Mouse (Mus musculus): ENCODE measurements around the gene Ddx55. TPM values are rescaled to one million over a fixed set of nuclear protein-coding genes. Genes with fewer than 3 reads are reported as not detected.
A peak's percentile ranks its signal among the peaks of the same experiment; 100 is the strongest.
"Not testable (repeated sequence)": the region's sequence is repeated elsewhere in the genome, so short reads cannot be mapped to it uniquely, and the experiment has no call there.

Ddx55 gene
- polyA plus RNA-seq, 1 experiment from 2014 or later = 30.5 TPM

DNA sequence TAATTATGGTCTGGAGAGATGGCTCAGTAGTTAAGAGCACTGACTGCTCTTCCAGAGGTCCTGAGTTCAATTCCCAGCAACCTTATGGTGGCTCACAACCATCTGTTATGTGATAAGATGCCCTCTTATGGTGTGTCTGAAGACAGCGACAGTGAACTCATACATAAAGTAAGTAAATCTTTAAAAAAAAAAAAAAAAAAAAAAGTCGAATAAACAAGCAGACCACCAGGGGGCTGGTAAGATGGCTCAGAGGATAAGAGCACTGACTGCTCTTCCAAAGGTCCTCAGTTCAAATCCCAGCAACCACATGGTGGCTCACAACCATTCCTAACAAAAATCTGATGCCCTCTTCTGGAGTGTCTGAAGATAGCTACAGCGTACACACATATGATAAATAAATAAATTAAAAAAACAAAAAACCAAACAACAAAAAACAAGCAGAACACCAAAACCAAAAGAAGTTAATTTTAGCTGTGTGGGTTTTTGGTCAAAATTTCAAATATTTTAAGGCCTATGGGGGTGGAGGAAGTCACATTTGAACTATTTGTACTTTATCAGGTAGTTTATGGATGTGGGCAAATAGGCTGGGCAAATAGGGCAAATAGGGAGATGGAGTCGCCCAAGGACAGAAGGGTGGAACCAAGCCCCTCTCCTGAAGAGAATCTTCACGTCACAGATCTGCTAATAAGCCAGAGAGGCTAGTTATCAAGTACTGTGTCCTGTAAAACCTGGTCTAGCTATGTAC lies 1.1 kb upstream of the Ddx55 start:
- not testable (repeated sequence) for H3K9ac ChIP-seq (replicated peaks; ENCODE audit: low read depth, low read length); ATAC-seq; H3K27me3 ChIP-seq (replicated peaks; ENCODE audit: control insufficient read depth, insufficient read depth, low read length); H3K36me3 ChIP-seq (ENCODE audit: control insufficient read depth, insufficient read depth); H3K9me3 ChIP-seq (ENCODE audit: control insufficient read depth, low read length); H3K27ac ChIP-seq (ENCODE audit: low read length); H3K4me3 ChIP-seq (replicated peaks; ENCODE audit: low read length)
- H3K4me1 ChIP-seq (replicated peaks; ENCODE audit: control insufficient read depth, insufficient read depth, low read length) = peaks cover 14% of the 10 kb centered on the region
- H3K4me2 ChIP-seq (ENCODE audit: low read length) = peak overlapping the region; percentile 77
- WGBS = 40% methylated on average over 5 of the region's 5 CpGs

DNA sequence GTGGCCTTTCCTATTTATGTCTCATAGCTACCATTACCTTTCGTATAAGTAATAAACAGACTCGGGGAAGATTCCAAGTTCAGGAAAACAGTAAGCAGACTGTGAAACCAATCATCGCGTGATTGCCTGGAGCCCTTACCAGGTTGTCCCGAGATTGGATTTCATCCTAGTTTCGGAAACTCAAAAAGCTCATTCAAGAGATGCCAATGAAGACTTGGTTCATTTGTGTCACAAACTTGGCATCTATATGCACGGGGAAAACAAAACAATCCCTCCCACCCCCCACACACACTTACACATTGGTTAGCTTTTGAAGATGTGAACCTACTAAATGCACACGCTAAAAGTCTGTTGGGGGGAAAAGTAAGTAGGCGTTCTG lies 581 bp upstream of the Ddx55 start:
- 6% methylated on average over 9 of the region's 9 CpGs for WGBS
- peaks cover 9% of the 10 kb centered on the region for H3K36me3 ChIP-seq (ENCODE audit: control insufficient read depth, insufficient read depth)
- no peaks in the 10 kb centered on the region for H3K9me3 ChIP-seq (ENCODE audit: control insufficient read depth, low read length)
- H3K4me2 ChIP-seq (ENCODE audit: low read length) = peak overlapping the region; percentile 77
- H3K27ac ChIP-seq (ENCODE audit: low read length) = peak overlapping the region; percentile 42
- no peaks in the 10 kb centered on the region for H3K27me3 ChIP-seq (replicated peaks; ENCODE audit: control insufficient read depth, insufficient read depth, low read length)
- 0 out of 2 replicates have a peak, but pooled peaks have one; percentile 8 for ATAC-seq
- H3K4me3 ChIP-seq (replicated peaks; ENCODE audit: low read length) = peak overlapping the region; percentile 52
- peaks cover 14% of the 10 kb centered on the region for H3K4me1 ChIP-seq (replicated peaks; ENCODE audit: control insufficient read depth, insufficient read depth, low read length)
- H3K9ac ChIP-seq (replicated peaks; ENCODE audit: low read depth, low read length) = peak overlapping the region; percentile 63

DNA sequence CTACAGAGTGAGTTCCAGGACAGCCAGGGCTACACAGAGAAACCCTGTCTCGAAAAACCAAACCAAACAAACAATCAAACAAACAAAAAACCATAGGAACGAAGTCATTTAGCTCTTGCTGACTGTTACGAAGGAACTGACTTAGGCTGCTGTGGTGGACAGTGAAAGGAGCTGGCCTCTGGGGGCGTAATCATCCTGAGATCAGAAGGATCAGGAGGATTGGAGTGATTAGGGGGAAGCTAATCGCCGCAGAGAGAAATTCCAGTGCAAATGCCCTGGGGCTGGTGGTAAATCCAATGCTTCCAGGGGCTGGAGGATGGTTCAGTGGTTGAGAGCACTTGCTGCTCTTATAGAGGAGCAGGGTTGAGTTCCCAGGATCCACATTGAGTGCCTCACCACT lies 943 bp downstream of the Ddx55 start:
- no peaks in the 10 kb centered on the region for H3K9me3 ChIP-seq (ENCODE audit: control insufficient read depth, low read length)
- 62% methylated on average over 6 of the region's 6 CpGs for WGBS
- H3K4me2 ChIP-seq (ENCODE audit: low read length) = peak overlapping the region; percentile 77
- H3K4me3 ChIP-seq (replicated peaks; ENCODE audit: low read length) = peak overlapping the region; percentile 52
- no peak overlapping the region for H3K27ac ChIP-seq (ENCODE audit: low read length)
- no peak for ATAC-seq
- H3K9ac ChIP-seq (replicated peaks; ENCODE audit: low read depth, low read length) = peak overlapping the region; percentile 63; the same call in 1 of the 2 replicates
- peaks cover 11% of the 10 kb centered on the region for H3K36me3 ChIP-seq (ENCODE audit: control insufficient read depth, insufficient read depth)
- no peaks in the 10 kb centered on the region for H3K27me3 ChIP-seq (replicated peaks; ENCODE audit: control insufficient read depth, insufficient read depth, low read length)
- peaks cover 14% of the 10 kb centered on the region for H3K4me1 ChIP-seq (replicated peaks; ENCODE audit: control insufficient read depth, insufficient read depth, low read length)

DNA sequence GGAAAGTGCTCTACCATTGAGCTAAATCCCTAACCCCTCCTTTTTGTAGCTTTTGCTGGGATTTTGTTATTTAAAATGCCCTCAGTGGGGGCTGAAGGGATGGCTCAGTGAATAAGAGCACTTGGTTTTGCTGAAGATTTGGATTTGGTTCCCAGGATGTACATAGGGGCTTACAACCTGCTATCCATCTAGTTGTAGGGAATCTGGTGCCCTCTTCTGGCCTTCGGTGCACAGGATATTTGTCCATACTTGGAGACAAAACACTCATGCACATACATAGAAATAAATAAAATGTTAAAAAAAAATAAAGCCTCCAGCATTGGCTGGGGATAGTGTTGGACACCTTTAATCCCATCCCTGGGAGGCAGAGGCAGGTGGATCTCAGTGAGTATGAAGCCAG lies 2.5 kb downstream of the Ddx55 start:
- Histone ChIP-seq H3K27ac (ENCODE audit: low read length) (no peak overlapping the region), H3K9me3 (ENCODE audit: control insufficient read depth, low read length) (no peaks in the 10 kb centered on the region), H3K36me3 (ENCODE audit: control insufficient read depth, insufficient read depth) (peaks cover 15% of the 10 kb centered on the region), H3K9ac (replicated peaks; ENCODE audit: low read depth, low read length) (no peak overlapping the region), H3K4me2 (ENCODE audit: low read length) (no peak overlapping the region), H3K4me1 (replicated peaks; ENCODE audit: control insufficient read depth, insufficient read depth, low read length) (peaks cover 14% of the 10 kb centered on the region), H3K27me3 (replicated peaks; ENCODE audit: control insufficient read depth, insufficient read depth, low read length) (no peaks in the 10 kb centered on the region), H3K4me3 (replicated peaks; ENCODE audit: low read length) (no peak overlapping the region)
- no peak for ATAC-seq
- WGBS = 72% methylated on average over 1 of the region's 1 CpGs

DNA sequence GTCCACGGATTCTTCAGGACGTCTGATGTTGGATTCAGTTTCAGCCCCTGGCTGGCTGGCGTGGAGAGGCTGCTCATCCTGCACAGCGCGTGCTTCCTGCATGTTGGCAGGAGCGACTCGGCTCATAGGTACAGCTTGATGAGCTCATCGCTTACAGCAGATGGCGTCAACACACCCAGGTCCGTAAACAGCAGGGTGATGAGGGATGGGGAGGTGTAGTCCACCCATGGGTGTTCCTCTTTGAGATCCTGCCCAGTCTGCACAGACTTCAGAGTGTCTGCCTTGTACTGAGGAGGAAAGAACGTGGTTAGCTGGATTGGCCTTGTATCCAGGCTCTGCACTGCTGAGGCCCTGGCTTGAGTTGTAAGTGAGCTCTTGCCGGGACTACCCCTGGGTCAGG lies 18.4 kb downstream of the Ddx55 start:
- no peaks in the 10 kb centered on the region for H3K27me3 ChIP-seq (replicated peaks; ENCODE audit: control insufficient read depth, insufficient read depth, low read length)
- no peak overlapping the region for H3K4me2 ChIP-seq (ENCODE audit: low read length)
- ATAC-seq = no peak
- peaks cover 59% of the 10 kb centered on the region for H3K36me3 ChIP-seq (ENCODE audit: control insufficient read depth, insufficient read depth)
- no peaks in the 10 kb centered on the region for H3K9me3 ChIP-seq (ENCODE audit: control insufficient read depth, low read length)
- H3K4me3 ChIP-seq (replicated peaks; ENCODE audit: low read length) = no peak overlapping the region
- H3K9ac ChIP-seq (replicated peaks; ENCODE audit: low read depth, low read length) = no peak overlapping the region
- no peak overlapping the region for H3K27ac ChIP-seq (ENCODE audit: low read length)
- H3K4me1 ChIP-seq (replicated peaks; ENCODE audit: control insufficient read depth, insufficient read depth, low read length) = no peaks in the 10 kb centered on the region
- WGBS = 79% methylated on average over 12 of the region's 12 CpGs

DNA sequence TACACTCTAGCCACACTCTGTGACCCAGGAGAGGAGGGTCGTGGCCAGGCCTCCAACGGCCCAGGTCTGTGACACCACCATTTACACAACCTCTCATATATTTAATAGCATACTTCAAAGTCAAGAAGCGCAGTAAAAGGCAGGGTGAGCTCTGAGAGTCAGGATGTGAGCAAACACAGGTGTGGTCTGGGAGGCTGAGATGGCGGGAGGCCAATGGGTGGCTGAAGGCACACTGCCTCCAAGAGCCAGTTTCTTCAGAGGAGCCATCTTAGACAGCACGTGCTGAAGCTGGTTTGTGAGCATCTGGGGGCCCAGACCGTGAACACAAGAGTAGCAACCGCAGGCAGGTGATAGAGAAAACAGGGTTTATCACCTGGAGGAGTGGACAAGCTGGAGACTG lies 22.8 kb downstream of the Ddx55 start:
- Histone ChIP-seq H3K9ac (replicated peaks; ENCODE audit: low read depth, low read length) (no peak overlapping the region), H3K36me3 (ENCODE audit: control insufficient read depth, insufficient read depth) (peaks cover 36% of the 10 kb centered on the region), H3K4me1 (replicated peaks; ENCODE audit: control insufficient read depth, insufficient read depth, low read length) (peaks cover 19% of the 10 kb centered on the region), H3K9me3 (ENCODE audit: control insufficient read depth, low read length) (no peaks in the 10 kb centered on the region), H3K27ac (ENCODE audit: low read length) (no peak overlapping the region), H3K4me3 (replicated peaks; ENCODE audit: low read length) (no peak overlapping the region), H3K27me3 (replicated peaks; ENCODE audit: control insufficient read depth, insufficient read depth, low read length) (no peaks in the 10 kb centered on the region), H3K4me2 (ENCODE audit: low read length) (no peak overlapping the region)
- 92% methylated on average over 7 of the region's 7 CpGs for WGBS
- no peak for ATAC-seq

DNA sequence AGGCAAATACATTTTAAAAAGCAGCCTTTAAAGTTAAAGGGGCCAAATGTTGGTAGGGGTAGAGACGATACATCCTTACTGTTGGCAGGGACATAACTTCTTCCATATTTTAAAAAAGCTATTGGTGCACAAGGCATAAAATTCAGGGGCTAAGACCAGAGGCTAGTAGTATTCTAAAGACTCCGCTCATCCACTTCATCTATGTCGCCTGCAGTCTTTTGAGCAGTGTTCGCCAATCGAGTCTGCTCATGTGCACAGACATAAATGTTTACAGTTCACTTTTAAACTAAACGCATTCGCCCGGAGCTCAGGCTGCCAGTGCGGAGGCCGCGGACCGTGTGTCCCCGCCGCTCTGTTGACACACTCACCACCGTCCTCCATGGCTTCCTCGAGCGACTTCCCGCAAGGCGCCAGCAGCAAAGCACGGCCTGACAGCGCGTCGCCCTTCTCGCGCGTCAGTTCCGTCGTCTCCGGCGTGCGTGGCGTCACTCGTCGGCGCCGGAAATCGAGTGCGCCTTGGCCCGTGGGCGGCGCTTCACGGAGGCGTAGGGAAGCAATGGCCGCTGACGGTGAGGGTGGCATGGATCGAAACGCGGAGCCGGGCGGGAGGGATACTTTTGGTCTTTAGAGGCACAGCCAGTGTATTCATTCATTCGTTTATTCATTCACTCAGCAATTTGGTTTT lies 26.1 kb downstream of the Ddx55 start, which contains the start of the genes Eif2b1 and Gtf2h3:
Gene Eif2b1, minus strand, starts transcription at position 499 of the 685 bp plus-strand sequence.
Gene Gtf2h3, plus strand, starts transcription at position 508 of the 685 bp plus-strand sequence.
- Histone ChIP-seq H3K4me2 (ENCODE audit: low read length) (peak within 1 kb of the TSS; percentile 97), H3K4me3 (replicated peaks; ENCODE audit: low read length) (peak within 1 kb of the TSS; percentile 54), H3K36me3 (ENCODE audit: control insufficient read depth, insufficient read depth) (peaks cover 16% of the 10 kb centered on the region), H3K4me1 (replicated peaks; ENCODE audit: control insufficient read depth, insufficient read depth, low read length) (peaks cover 20% of the 10 kb centered on the region), H3K27me3 (replicated peaks; ENCODE audit: control insufficient read depth, insufficient read depth, low read length) (no peaks in the 10 kb centered on the region), H3K9ac (replicated peaks; ENCODE audit: low read depth, low read length) (peak within 1 kb of the TSS; percentile 49), H3K27ac (ENCODE audit: low read length) (peak within 1 kb of the TSS; percentile 5; the same call in 1 of the 2 replicates), H3K9me3 (ENCODE audit: control insufficient read depth, low read length) (no peaks in the 10 kb centered on the region)
- ATAC-seq = peak; percentile 95
- WGBS = 1% methylated on average over 51 of the region's 51 CpGs

DNA sequence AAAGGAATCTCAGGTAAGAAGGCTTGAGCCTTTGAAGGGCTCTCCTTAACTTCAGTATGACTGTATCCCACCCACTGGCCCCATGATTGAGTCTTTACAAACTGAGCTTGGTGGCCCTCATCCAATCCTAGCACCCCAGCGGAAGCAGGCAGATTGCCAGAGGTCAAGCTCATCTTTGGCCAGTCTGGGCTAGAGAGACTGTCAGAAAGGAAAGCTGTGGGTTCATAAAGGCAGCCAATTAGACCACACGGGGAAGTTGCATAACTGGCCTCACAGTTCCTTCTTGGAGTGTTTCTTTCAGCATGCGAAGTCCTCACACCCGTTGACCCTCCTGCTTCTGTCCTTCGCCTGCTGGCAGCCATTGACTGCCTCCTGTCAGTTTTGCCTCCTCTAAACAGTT lies 29.9 kb downstream of the Ddx55 start:
- H3K36me3 ChIP-seq (ENCODE audit: control insufficient read depth, insufficient read depth) = peaks cover 17% of the 10 kb centered on the region

DNA sequence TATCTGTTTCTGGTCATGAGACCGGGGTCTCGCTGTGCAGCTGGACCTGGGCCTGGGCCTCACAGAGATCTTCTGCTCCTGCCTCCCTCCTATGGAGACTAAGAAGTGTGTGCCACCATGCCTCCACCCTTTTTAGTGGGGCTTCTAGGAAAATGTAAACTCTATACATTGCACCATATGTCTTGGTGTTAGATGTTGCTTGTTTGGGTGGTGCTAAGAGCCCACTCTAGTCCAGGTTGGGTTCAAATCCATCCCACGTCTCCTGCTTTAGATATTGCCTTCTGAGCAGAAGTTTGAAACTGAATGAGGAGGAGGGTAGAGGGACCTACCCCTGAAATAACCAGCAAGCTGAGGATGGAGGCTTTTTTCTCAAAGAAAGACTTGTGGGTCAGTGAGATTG lies 40.1 kb downstream of the Ddx55 start:
- H3K36me3 ChIP-seq (ENCODE audit: control insufficient read depth, insufficient read depth) = peaks cover 24% of the 10 kb centered on the region
- H3K27me3 ChIP-seq (replicated peaks; ENCODE audit: control insufficient read depth, insufficient read depth, low read length) = no peaks in the 10 kb centered on the region

More for the DNA sequence above, 29.9 kb downstream of the Ddx55 start:
- 96% methylated on average over 5 of the region's 5 CpGs for WGBS
- Histone ChIP-seq H3K9me3 (ENCODE audit: control insufficient read depth, low read length) (no peaks in the 10 kb centered on the region), H3K27ac (ENCODE audit: low read length) (no peak overlapping the region), H3K4me2 (ENCODE audit: low read length) (no peak overlapping the region), H3K27me3 (replicated peaks; ENCODE audit: control insufficient read depth, insufficient read depth, low read length) (no peaks in the 10 kb centered on the region), H3K4me3 (replicated peaks; ENCODE audit: low read length) (no peak overlapping the region), H3K4me1 (replicated peaks; ENCODE audit: control insufficient read depth, insufficient read depth, low read length) (peaks cover 20% of the 10 kb centered on the region), H3K9ac (replicated peaks; ENCODE audit: low read depth, low read length) (no peak overlapping the region)
- no peak for ATAC-seq

More for the DNA sequence above, 40.1 kb downstream of the Ddx55 start:
- ATAC-seq = no peak
- H3K4me2 ChIP-seq (ENCODE audit: low read length) = no peak overlapping the region
- H3K9me3 ChIP-seq (ENCODE audit: control insufficient read depth, low read length) = no peaks in the 10 kb centered on the region
- WGBS = 92% methylated on average over 3 of the region's 3 CpGs
- no peaks in the 10 kb centered on the region for H3K4me1 ChIP-seq (replicated peaks; ENCODE audit: control insufficient read depth, insufficient read depth, low read length)
- no peak overlapping the region for H3K9ac ChIP-seq (replicated peaks; ENCODE audit: low read depth, low read length)
- no peak overlapping the region for H3K27ac ChIP-seq (ENCODE audit: low read length)
- no peak overlapping the region for H3K4me3 ChIP-seq (replicated peaks; ENCODE audit: low read length)

Measured in forebrain, embryonic 16.5 days (tissue).